27 mouse cellular contexts compared by ENCODE assay signal in genomic region chr7:67708160-67708559, GRCm38 (mm10). TPM values are rescaled to one million over a fixed set of nuclear protein-coding genes. Genes with fewer than 3 reads are reported as not detected.
DNase-seq lines count a peak whose midpoint lies in the region; ATAC-seq and TF ChIP-seq lines count a peak whose summit lies in the region.
"Had no signal": no experiment of that assay in that cellular context is flagged by ENCODE, and none has a peak within 500 bp of the region (broad histone marks: within the 10 kb centered on the region; RNA-seq: fewer than 3 reads in every experiment).

No protein-coding gene starts in this region.

- DNase-seq in heart, postnatal 14 days = no peak
- DNase-seq in midbrain, postnatal 0 days (ENCODE audit: low spot score) = peak; percentile 32
- DNase-seq in midbrain, embryonic 14.5 days = no peak
- DNase-seq: adrenal gland, adult 2 months; adrenal gland, postnatal 14 days; cerebellum, adult 11-12 months; cerebellum, adult 8-10 months; cerebellum, postnatal 10 days; cerebellum, postnatal 36 days; embryo, embryonic 11 days; gastrocnemius, postnatal 25 days; heart, adult 2 months; heart, postnatal 10 days; kidney, adult 2 months had no signal

- H3K9ac ChIP-seq in heart, embryonic 13.5 days = no peak overlapping the region
- no peak overlapping the region for H3K9ac ChIP-seq in hindbrain, embryonic 16.5 days (ENCODE audit: low read depth, low read length)
- no peak overlapping the region for H3K9ac ChIP-seq in hindbrain, embryonic 13.5 days
- no peak overlapping the region for H3K9ac ChIP-seq in midbrain, postnatal 0 days (replicated peaks; ENCODE audit: low read length, poor library complexity, severe bottlenecking)
- H3K9ac ChIP-seq in midbrain, embryonic 14.5 days (replicated peaks; ENCODE audit: low read length) = no peak overlapping the region
- H3K9ac ChIP-seq: embryonic facial prominence, embryonic 13.5 days; forebrain, embryonic 12.5 days; forebrain, embryonic 15.5 days; heart, embryonic 15.5 days had no signal

- H3K36me3 ChIP-seq in heart, embryonic 13.5 days = peaks cover 52% of the 10 kb centered on the region
- 0 out of 2 replicates have a peak, but pooled peaks cover 2% of the 10 kb centered on the region for H3K36me3 ChIP-seq in hindbrain, embryonic 16.5 days (ENCODE audit: control insufficient read depth, insufficient read depth, low read length)
- peaks cover 18% of the 10 kb centered on the region for H3K36me3 ChIP-seq in hindbrain, embryonic 13.5 days
- no peaks in the 10 kb centered on the region; the same call in 1 of the 2 replicates for H3K36me3 ChIP-seq in midbrain, postnatal 0 days (ENCODE audit: insufficient read depth, low read length)
- peaks cover 3% of the 10 kb centered on the region; the same call in 1 of the 2 replicates for H3K36me3 ChIP-seq in midbrain, embryonic 14.5 days (ENCODE audit: control insufficient read depth, insufficient read depth, low read length)

- no peak for TF ChIP-seq CTCF in midbrain, postnatal 0 days (IDR thresholded peaks at IDR 0.05)

- H3K4me3 ChIP-seq in heart, embryonic 13.5 days = no peak overlapping the region
- H3K4me3 ChIP-seq in hindbrain, embryonic 16.5 days (ENCODE audit: low read length) = no peak overlapping the region
- no peak overlapping the region for H3K4me3 ChIP-seq in hindbrain, embryonic 13.5 days
- H3K4me3 ChIP-seq in midbrain, postnatal 0 days (ENCODE audit: low read depth, low read length) = no peak overlapping the region
- H3K4me3 ChIP-seq in midbrain, embryonic 14.5 days (replicated peaks; ENCODE audit: low read depth, low read length) = no peak overlapping the region
- H3K4me3 ChIP-seq: embryonic facial prominence, embryonic 10.5 days; embryonic facial prominence, embryonic 13.5 days; erythroblast, embryonic 14.5 days; forebrain, embryonic 12.5 days; forebrain, embryonic 15.5 days; heart, adult 2 months; heart, embryonic 15.5 days had no signal

- H3K4me2 ChIP-seq in heart, embryonic 13.5 days = no peak overlapping the region
- H3K4me2 ChIP-seq in hindbrain, embryonic 16.5 days (ENCODE audit: low read length) = no peak overlapping the region
- no peak overlapping the region for H3K4me2 ChIP-seq in hindbrain, embryonic 13.5 days
- no peak overlapping the region for H3K4me2 ChIP-seq in midbrain, postnatal 0 days (ENCODE audit: low read depth, low read length, poor library complexity, severe bottlenecking)
- no peak overlapping the region for H3K4me2 ChIP-seq in midbrain, embryonic 14.5 days (ENCODE audit: low read length)
- H3K4me2 ChIP-seq: embryonic facial prominence, embryonic 13.5 days; forebrain, embryonic 12.5 days; forebrain, embryonic 15.5 days; heart, embryonic 11.5 days; heart, embryonic 15.5 days had no signal

- no peak for ATAC-seq in heart, embryonic 13.5 days (ENCODE audit: extremely low read depth, insufficient number of reproducible peaks, low FRiP score, low TSS enrichment)
- ATAC-seq in hindbrain, embryonic 16.5 days = peak; percentile 70
- no peak for ATAC-seq in hindbrain, embryonic 13.5 days (ENCODE audit: low FRiP score)
- no peak for ATAC-seq in midbrain, postnatal 0 days (ENCODE audit: low FRiP score)
- ATAC-seq in midbrain, embryonic 14.5 days (ENCODE audit: low FRiP score, low TSS enrichment) = no peak
- ATAC-seq: CD4-positive, CD25-positive, alpha-beta regulatory T cell, adult 4 months; forebrain, embryonic 15.5 days; intestine, postnatal 0 days had no signal

- peaks cover 40% of the 10 kb centered on the region for H3K4me1 ChIP-seq in heart, embryonic 13.5 days
- no peaks in the 10 kb centered on the region for H3K4me1 ChIP-seq in hindbrain, embryonic 16.5 days (ENCODE audit: control insufficient read depth, insufficient read depth, low read depth, low read length)
- H3K4me1 ChIP-seq in hindbrain, embryonic 13.5 days (replicated peaks) = no peaks in the 10 kb centered on the region
- H3K4me1 ChIP-seq in midbrain, postnatal 0 days (ENCODE audit: insufficient read depth, low read length) = no peaks in the 10 kb centered on the region
- H3K4me1 ChIP-seq in midbrain, embryonic 14.5 days (ENCODE audit: control insufficient read depth, insufficient read depth, low read length) = no peaks in the 10 kb centered on the region
- H3K4me1 ChIP-seq: embryonic facial prominence, embryonic 10.5 days; embryonic facial prominence, embryonic 13.5 days; forebrain, embryonic 12.5 days; forebrain, embryonic 15.5 days had no signal

- H3K27ac ChIP-seq in heart, embryonic 13.5 days (replicated peaks) = 0 out of 2 replicates have a peak overlapping the region, but pooled peaks have one; percentile 0
- no peak overlapping the region for H3K27ac ChIP-seq in hindbrain, embryonic 16.5 days (ENCODE audit: low read depth, low read length)
- H3K27ac ChIP-seq in hindbrain, embryonic 13.5 days = no peak overlapping the region
- no peak overlapping the region for H3K27ac ChIP-seq in midbrain, postnatal 0 days (ENCODE audit: low read depth, low read length)
- no peak overlapping the region for H3K27ac ChIP-seq in midbrain, embryonic 14.5 days (replicated peaks; ENCODE audit: low read depth, low read length)
- H3K27ac ChIP-seq: embryonic facial prominence, embryonic 10.5 days; embryonic facial prominence, embryonic 13.5 days; forebrain, embryonic 12.5 days; forebrain, embryonic 15.5 days; heart, adult 2 months; heart, embryonic 15.5 days had no signal

- intact Hi-C loops in heart, postnatal 14 days (cut with DNase I) = no loop called here

- WGBS in heart, embryonic 13.5 days = 69% methylated on average over 6 of the region's 6 CpGs
- WGBS in hindbrain, embryonic 16.5 days = 70% methylated on average over 6 of the region's 6 CpGs
- WGBS in hindbrain, embryonic 13.5 days = 77% methylated on average over 6 of the region's 6 CpGs
- 67% methylated on average over 6 of the region's 6 CpGs for WGBS in midbrain, postnatal 0 days
- whole genome bisulfite sequencing in midbrain, embryonic 14.5 days = 70% methylated on average over 6 of the region's 6 CpGs

- H3K9me3 ChIP-seq in heart, embryonic 13.5 days = no peaks in the 10 kb centered on the region
- 0 out of 2 replicates have a peak, but pooled peaks cover 4% of the 10 kb centered on the region for H3K9me3 ChIP-seq in hindbrain, embryonic 16.5 days (ENCODE audit: control insufficient read depth, low read length)
- no peaks in the 10 kb centered on the region for H3K9me3 ChIP-seq in hindbrain, embryonic 13.5 days
- no peaks in the 10 kb centered on the region for H3K9me3 ChIP-seq in midbrain, postnatal 0 days (ENCODE audit: low read length)
- peaks cover 6% of the 10 kb centered on the region; the same call in 1 of the 2 replicates for H3K9me3 ChIP-seq in midbrain, embryonic 14.5 days (ENCODE audit: control insufficient read depth, low read length)
- H3K9me3 ChIP-seq: embryonic facial prominence, embryonic 10.5 days; forebrain, embryonic 12.5 days; forebrain, embryonic 15.5 days; heart, embryonic 15.5 days had no signal

- H3K27me3 ChIP-seq in heart, embryonic 13.5 days (replicated peaks) = no peaks in the 10 kb centered on the region
- H3K27me3 ChIP-seq in hindbrain, embryonic 16.5 days (replicated peaks; ENCODE audit: control insufficient read depth, insufficient read depth, low read length) = no peaks in the 10 kb centered on the region
- no peaks in the 10 kb centered on the region for H3K27me3 ChIP-seq in hindbrain, embryonic 13.5 days
- no peaks in the 10 kb centered on the region for H3K27me3 ChIP-seq in midbrain, postnatal 0 days (ENCODE audit: insufficient read depth, low read length)
- H3K27me3 ChIP-seq in midbrain, embryonic 14.5 days (ENCODE audit: control insufficient read depth, insufficient read depth, low read length) = no peaks in the 10 kb centered on the region
- H3K27me3 ChIP-seq: embryonic facial prominence, embryonic 13.5 days; forebrain, embryonic 12.5 days; forebrain, embryonic 15.5 days; heart, embryonic 15.5 days had no signal

RNA-seq across cellular contexts. Expression of gene Synm, which starts 51.4 kb away (rescaled TPM):
- 2.8 and 3.4 TPM in 2 replicates for polyA plus RNA-seq in heart, embryonic 13.5 days (2015; fragmentation: Nextera tagmentation; extraction: Ambion mirVana)
- 1 to 10 TPM; 5.0 to 5.8 TPM for total RNA-seq in heart, postnatal 14 days (2021)
- polyA plus RNA-seq in hindbrain, embryonic 16.5 days (2015; fragmentation: Nextera tagmentation; extraction: Ambion mirVana) = 6.0 and 7.1 TPM in 2 replicates
- polyA plus RNA-seq in hindbrain, embryonic 13.5 days (2015; fragmentation: Nextera tagmentation; extraction: Ambion mirVana) = 5.2 and 7.0 TPM in 2 replicates
- 6.0 and 11.6 TPM in 2 replicates for total RNA-seq in midbrain, postnatal 0 days (2014; rRNA removed)
- polyA plus RNA-seq in midbrain, postnatal 0 days (2015; fragmentation: Nextera tagmentation; extraction: Ambion mirVana) = 4.2 and 4.7 TPM in 2 replicates
- polyA plus RNA-seq in midbrain, embryonic 14.5 days (2014; fragmentation: Nextera tagmentation; extraction: Ambion mirVana) = 2.0 and 2.4 TPM in 2 replicates
- total RNA-seq: MEL had no signal
- polyA plus RNA-seq: CD4-positive, CD25-positive, alpha-beta regulatory T cell, adult 4 months had no signal
